Mouse (Mus musculus): Measurements from ENCODE around the gene Vamp3. TPM values are rescaled to one million over a fixed set of nuclear protein-coding genes. Genes with fewer than 3 reads are reported as not detected.
A peak's percentile ranks its signal among the peaks of the same experiment; 100 is the strongest.

The Vamp3 gene
- polyA plus RNA-seq, 1 experiment from 2014 or later, result 25.1 TPM

- Histone ChIP-seq H3K27me3 (replicated peaks; ENCODE audit: control insufficient read depth, insufficient read depth, low read length) (no peaks in the 10 kb centered on the region), H3K36me3 (ENCODE audit: control insufficient read depth, insufficient read depth, low read length) (peaks cover 53% of the 10 kb centered on the region), H3K9me3 (replicated peaks; ENCODE audit: control insufficient read depth, low read length) (no peaks in the 10 kb centered on the region), H3K4me1 (ENCODE audit: control insufficient read depth, insufficient read depth, low read length) (0 out of 2 replicates have a peak, but pooled peaks cover 2% of the 10 kb centered on the region), H3K9ac (ENCODE audit: low read length) (0 out of 2 replicates have a peak within 1 kb of the TSS, but pooled peaks have one; percentile 8), H3K4me2 (ENCODE audit: low read length) (no peak within 1 kb of the TSS), H3K27ac (ENCODE audit: low read depth, low read length) (peak within 1 kb of the TSS; percentile 35; the same call in 1 of the 2 replicates), H3K4me3 (ENCODE audit: low read depth, low read length) (no peak within 1 kb of the TSS)
- WGBS, result 87% methylated on average over 7 of the region's 7 CpGs
- ATAC-seq (no peak), DNase-seq (ENCODE audit: low spot score) (no peak)
Measured at GRCm38 (mm10) chr4:151089270-151089669, 31.5 kb upstream of the Vamp3 start, which contains the start of gene Gm13090. Gene Gm13090 (plus strand): TSS chr4:151089570.

- DNase-seq (ENCODE audit: low spot score) (no peak), ATAC-seq (0 out of 2 replicates have a peak, but pooled peaks have one; percentile 29)
- H3K4me3 ChIP-seq (ENCODE audit: low read depth, low read length), result no peak overlapping the region
- H3K9ac ChIP-seq (ENCODE audit: low read length), result 0 out of 2 replicates have a peak overlapping the region, but pooled peaks have one; percentile 8
- H3K36me3 ChIP-seq (ENCODE audit: control insufficient read depth, insufficient read depth, low read length), result peaks cover 53% of the 10 kb centered on the region
- H3K9me3 ChIP-seq (replicated peaks; ENCODE audit: control insufficient read depth, low read length), result no peaks in the 10 kb centered on the region
- WGBS, result 90% methylated on average over 14 of the region's 14 CpGs
- H3K4me1 ChIP-seq (ENCODE audit: control insufficient read depth, insufficient read depth, low read length), result 0 out of 2 replicates have a peak, but pooled peaks cover 2% of the 10 kb centered on the region
- H3K4me2 ChIP-seq (ENCODE audit: low read length), result no peak overlapping the region
- H3K27ac ChIP-seq (ENCODE audit: low read depth, low read length), result peak overlapping the region; percentile 35; the same call in 1 of the 2 replicates
- no peaks in the 10 kb centered on the region for H3K27me3 ChIP-seq (replicated peaks; ENCODE audit: control insufficient read depth, insufficient read depth, low read length)
Measured at GRCm38 (mm10) chr4:151088819-151089218, 31.1 kb upstream of the Vamp3 start.

- no peak for ATAC-seq
- no peak for DNase-seq (ENCODE audit: low spot score)
- no peaks in the 10 kb centered on the region for H3K27me3 ChIP-seq (replicated peaks; ENCODE audit: control insufficient read depth, insufficient read depth, low read length)
- 0 out of 2 replicates have a peak, but pooled peaks cover 2% of the 10 kb centered on the region for H3K4me1 ChIP-seq (ENCODE audit: control insufficient read depth, insufficient read depth, low read length)
- WGBS, result 90% methylated on average over 1 of the region's 1 CpGs
- H3K9ac ChIP-seq (ENCODE audit: low read length), result no peak overlapping the region
- no peak overlapping the region for H3K4me3 ChIP-seq (ENCODE audit: low read depth, low read length)
- no peak overlapping the region for H3K27ac ChIP-seq (ENCODE audit: low read depth, low read length)
- H3K9me3 ChIP-seq (replicated peaks; ENCODE audit: control insufficient read depth, low read length), result no peaks in the 10 kb centered on the region
- H3K36me3 ChIP-seq (ENCODE audit: control insufficient read depth, insufficient read depth, low read length), result peaks cover 64% of the 10 kb centered on the region
- no peak overlapping the region for H3K4me2 ChIP-seq (ENCODE audit: low read length)
Measured at GRCm38 (mm10) chr4:151087358-151087757, 29.6 kb upstream of the Vamp3 start.

- no peak overlapping the region for H3K27ac ChIP-seq (ENCODE audit: low read depth, low read length)
- H3K4me3 ChIP-seq (ENCODE audit: low read depth, low read length), result no peak overlapping the region
- ATAC-seq, result no peak
- H3K36me3 ChIP-seq (ENCODE audit: control insufficient read depth, insufficient read depth, low read length), result peaks cover 98% of the 10 kb centered on the region
- H3K4me1 ChIP-seq (ENCODE audit: control insufficient read depth, insufficient read depth, low read length), result no peaks in the 10 kb centered on the region
- WGBS, result 87% methylated on average over 5 of the region's 5 CpGs
- H3K27me3 ChIP-seq (replicated peaks; ENCODE audit: control insufficient read depth, insufficient read depth, low read length), result no peaks in the 10 kb centered on the region
- DNase-seq (ENCODE audit: low spot score), result no peak
- no peak overlapping the region for H3K4me2 ChIP-seq (ENCODE audit: low read length)
- H3K9me3 ChIP-seq (replicated peaks; ENCODE audit: control insufficient read depth, low read length), result no peaks in the 10 kb centered on the region
- no peak overlapping the region for H3K9ac ChIP-seq (ENCODE audit: low read length)
Measured at GRCm38 (mm10) chr4:151083027-151083426, 25.3 kb upstream of the Vamp3 start.

GRCm38 (mm10) chr4:151081977-151082376 is 24.2 kb upstream of the Vamp3 start:
- Histone ChIP-seq H3K9me3 (replicated peaks; ENCODE audit: control insufficient read depth, low read length) (no peaks in the 10 kb centered on the region), H3K4me1 (ENCODE audit: control insufficient read depth, insufficient read depth, low read length) (no peaks in the 10 kb centered on the region), H3K36me3 (ENCODE audit: control insufficient read depth, insufficient read depth, low read length) (peaks cover 99% of the 10 kb centered on the region), H3K4me3 (ENCODE audit: low read depth, low read length) (no peak overlapping the region), H3K9ac (ENCODE audit: low read length) (no peak overlapping the region), H3K27ac (ENCODE audit: low read depth, low read length) (no peak overlapping the region), H3K27me3 (replicated peaks; ENCODE audit: control insufficient read depth, insufficient read depth, low read length) (no peaks in the 10 kb centered on the region), H3K4me2 (ENCODE audit: low read length) (no peak overlapping the region)
- no peak for DNase-seq (ENCODE audit: low spot score)
- 93% methylated on average over 13 of the region's 13 CpGs for WGBS
- ATAC-seq, result no peak

GRCm38 (mm10) chr4:151081355-151081754 is 23.6 kb upstream of the Vamp3 start:
- Histone ChIP-seq H3K9me3 (replicated peaks; ENCODE audit: control insufficient read depth, low read length) (no peaks in the 10 kb centered on the region), H3K4me1 (ENCODE audit: control insufficient read depth, insufficient read depth, low read length) (no peaks in the 10 kb centered on the region), H3K4me3 (ENCODE audit: low read depth, low read length) (no peak overlapping the region), H3K4me2 (ENCODE audit: low read length) (no peak overlapping the region), H3K36me3 (ENCODE audit: control insufficient read depth, insufficient read depth, low read length) (peaks cover 99% of the 10 kb centered on the region), H3K9ac (ENCODE audit: low read length) (no peak overlapping the region), H3K27me3 (replicated peaks; ENCODE audit: control insufficient read depth, insufficient read depth, low read length) (no peaks in the 10 kb centered on the region), H3K27ac (ENCODE audit: low read depth, low read length) (no peak overlapping the region)
- DNase-seq (ENCODE audit: low spot score), result no peak
- no peak for ATAC-seq
- WGBS, result 93% methylated on average over 2 of the region's 2 CpGs

- no peak for ATAC-seq
- DNase-seq (ENCODE audit: low spot score), result no peak
- Histone ChIP-seq H3K36me3 (ENCODE audit: control insufficient read depth, insufficient read depth, low read length) (peaks cover 99% of the 10 kb centered on the region), H3K27me3 (replicated peaks; ENCODE audit: control insufficient read depth, insufficient read depth, low read length) (no peaks in the 10 kb centered on the region), H3K4me2 (ENCODE audit: low read length) (no peak overlapping the region), H3K27ac (ENCODE audit: low read depth, low read length) (no peak overlapping the region), H3K9me3 (replicated peaks; ENCODE audit: control insufficient read depth, low read length) (no peaks in the 10 kb centered on the region), H3K4me1 (ENCODE audit: control insufficient read depth, insufficient read depth, low read length) (no peaks in the 10 kb centered on the region), H3K4me3 (ENCODE audit: low read depth, low read length) (no peak overlapping the region), H3K9ac (ENCODE audit: low read length) (no peak overlapping the region)
- WGBS, result 94% methylated on average over 15 of the region's 15 CpGs
Measured at GRCm38 (mm10) chr4:151074817-151075216, 17.1 kb upstream of the Vamp3 start.

- DNase-seq (ENCODE audit: low spot score) (peak; percentile 89), ATAC-seq (peak; percentile 68)
- Histone ChIP-seq H3K4me1 (ENCODE audit: control insufficient read depth, insufficient read depth, low read length) (no peaks in the 10 kb centered on the region), H3K4me3 (ENCODE audit: low read depth, low read length) (no peak overlapping the region), H3K27ac (ENCODE audit: low read depth, low read length) (no peak overlapping the region), H3K9ac (ENCODE audit: low read length) (no peak overlapping the region), H3K4me2 (ENCODE audit: low read length) (no peak overlapping the region), H3K36me3 (ENCODE audit: control insufficient read depth, insufficient read depth, low read length) (peaks cover 98% of the 10 kb centered on the region), H3K27me3 (replicated peaks; ENCODE audit: control insufficient read depth, insufficient read depth, low read length) (no peaks in the 10 kb centered on the region), H3K9me3 (replicated peaks; ENCODE audit: control insufficient read depth, low read length) (no peaks in the 10 kb centered on the region)
- 56% methylated on average over 13 of the region's 13 CpGs for WGBS
Measured at GRCm38 (mm10) chr4:151073108-151073744, 15.5 kb upstream of the Vamp3 start.

GRCm38 (mm10) chr4:151070962-151071361 is 13.2 kb upstream of the Vamp3 start:
- Histone ChIP-seq H3K27ac (ENCODE audit: low read depth, low read length) (no peak overlapping the region), H3K36me3 (ENCODE audit: control insufficient read depth, insufficient read depth, low read length) (peaks cover 98% of the 10 kb centered on the region), H3K4me1 (ENCODE audit: control insufficient read depth, insufficient read depth, low read length) (no peaks in the 10 kb centered on the region), H3K9me3 (replicated peaks; ENCODE audit: control insufficient read depth, low read length) (no peaks in the 10 kb centered on the region), H3K27me3 (replicated peaks; ENCODE audit: control insufficient read depth, insufficient read depth, low read length) (no peaks in the 10 kb centered on the region), H3K4me2 (ENCODE audit: low read length) (no peak overlapping the region), H3K4me3 (ENCODE audit: low read depth, low read length) (no peak overlapping the region), H3K9ac (ENCODE audit: low read length) (no peak overlapping the region)
- DNase-seq (ENCODE audit: low spot score), result no peak
- ATAC-seq, result no peak
- 91% methylated on average over 7 of the region's 7 CpGs for WGBS
